Mouse (Mus musculus) erythroblast, embryonic 14.5 days (primary cell): ENCODE results near the gene Agpat2.

ENCODE experiments used
- GATA1 ChIP-seq: IDR thresholded peaks from 2 replicates; pipeline ENCODE4 v1.6.1; 2012; ENCODE audit warnings: low read length, inconsistent platforms, mixed read lengths
- TAL1 ChIP-seq: IDR thresholded peaks from 3 replicates; pipeline ENCODE4 v1.6.1; 2012; ENCODE audit warnings: low read length, inconsistent platforms, mixed read lengths

DNA sequence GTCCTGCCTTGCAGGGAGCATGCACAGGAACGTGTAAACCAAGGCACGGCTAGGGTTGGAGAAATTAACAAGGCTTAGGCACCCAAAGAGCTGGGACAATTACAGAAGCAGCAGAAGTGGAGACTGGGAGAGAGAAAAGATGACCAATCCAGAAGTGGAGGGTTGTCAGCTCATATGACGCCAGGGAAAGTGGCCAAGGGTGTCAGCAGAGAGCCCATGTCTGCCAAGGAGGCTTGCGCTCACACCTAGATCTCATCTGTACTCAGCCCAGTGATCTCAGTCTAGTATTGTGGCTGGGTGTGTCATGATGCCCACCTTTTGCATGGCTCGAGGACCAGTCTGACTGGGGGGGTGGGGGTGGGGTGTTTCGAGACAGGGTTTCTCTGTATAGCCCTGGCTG lies 18.5 kb downstream of the Agpat2 start:
- TF ChIP-seq TAL1 (no peak), GATA1 (no peak)
